Mouse (Mus musculus) cortical plate, adult 2 months (tissue): ENCODE results near the gene Tspan33.

Source experiments
- CTCF ChIP-seq: fragments of 200-500 bp; IDR thresholded peaks from 2 replicates; pipeline ENCODE4 v1.5.1; 2011; ENCODE audit warnings: mild to moderate bottlenecking, control low read depth, low read length; ENCODE audit not compliant: insufficient read depth; ENCODE audit errors: extremely low read depth
- POLR2A ChIP-seq: fragments of 200-500 bp; IDR thresholded peaks from 2 replicates; pipeline ENCODE4 v1.6.1; 2011; ENCODE audit warnings: mild to moderate bottlenecking, low read length, control low read depth; ENCODE audit not compliant: insufficient read depth; ENCODE audit errors: extremely low read depth

DNA sequence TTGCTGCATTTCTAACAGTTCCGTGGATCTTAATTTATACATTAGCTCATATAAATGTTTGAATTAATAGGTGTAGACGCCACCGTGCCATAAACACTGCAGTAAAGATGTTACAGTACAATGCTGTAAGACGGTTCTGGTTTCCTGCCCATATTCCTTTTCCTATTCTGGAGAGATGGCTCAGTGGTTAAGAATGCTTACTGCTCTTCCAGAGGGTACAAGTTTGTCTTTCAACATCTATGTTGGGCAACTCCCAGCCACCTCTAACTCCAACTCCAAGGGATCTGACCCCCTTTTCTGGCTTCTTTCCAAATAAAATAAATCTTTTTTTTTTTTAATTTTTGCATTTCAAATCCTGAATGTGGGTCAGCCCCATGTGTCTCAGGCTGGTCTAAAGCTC, 9.3 kb upstream of the Tspan33 start:
- TF ChIP-seq CTCF = no peak
- TF ChIP-seq POLR2A = no peak
